Mouse (Mus musculus) c-Kit-positive CD71-positive TER-119-negative erythroid progenitor cells, embryonic 14.5 days (primary cell): ENCODE data around the gene Mphosph9.
A peak's percentile ranks its signal among the peaks of the same experiment; 100 is the strongest.
"Not testable (repeated sequence)": the region's sequence is repeated elsewhere in the genome, so short reads cannot be mapped to it uniquely, and the experiment has no call there.

Experiments
- DNase-seq: peaks from one replicate; pipeline ENCODE4 v3.0.0-alpha.2; 2013; ENCODE audit warnings: low read depth

Gene Mphosph9

GRCm38 (mm10) chr5:124342897-124343296 lies 15.1 kb upstream of the Mphosph9 start:
- DNase-seq, result no peak

DNA sequence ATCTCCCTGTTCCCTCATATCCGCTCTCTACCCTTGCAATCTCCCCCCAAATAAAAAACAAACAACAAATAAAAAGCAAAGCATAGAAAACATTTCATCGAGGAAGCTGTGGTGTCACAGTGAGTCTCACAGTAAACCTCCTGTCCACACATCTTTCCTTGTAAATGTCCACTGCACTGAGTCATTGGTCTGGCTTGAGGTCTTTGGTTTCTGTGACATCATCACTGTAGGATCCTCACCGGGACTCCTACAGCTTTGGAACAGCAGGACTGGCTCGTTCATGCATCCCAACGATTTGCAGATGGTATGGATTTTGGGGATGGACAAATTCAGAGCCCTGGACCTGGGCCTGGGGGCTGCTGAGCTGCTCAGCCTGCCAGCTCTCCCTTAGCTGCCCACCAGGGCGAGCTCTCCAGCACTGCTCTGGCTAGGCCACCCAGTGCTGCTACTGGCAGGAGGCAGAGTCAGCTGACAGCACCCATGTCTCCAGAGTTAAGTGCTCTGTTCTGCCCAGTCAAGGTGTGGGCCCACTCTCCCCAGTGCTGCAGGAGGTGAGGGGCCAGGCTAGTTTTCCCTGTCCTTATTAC lies 14.1 kb upstream of the Mphosph9 start:
- DNase-seq, result not testable (repeated sequence)

- DNase-seq, result no peak
These were observed 11.0 kb upstream of the Mphosph9 start for GRCm38 (mm10) chr5:124338791-124339190.

GRCm38 (mm10) chr5:124337909-124338308 lies 10.1 kb upstream of the Mphosph9 start:
- no peak for DNase-seq

GRCm38 (mm10) chr5:124337103-124337502 lies 9.3 kb upstream of the Mphosph9 start:
- DNase-seq, result no peak

- no peak for DNase-seq
These were observed 6.6 kb upstream of the Mphosph9 start for GRCm38 (mm10) chr5:124334392-124334791.

GRCm38 (mm10) chr5:124330086-124330485 lies 2.3 kb upstream of the Mphosph9 start:
- no peak for DNase-seq

DNA sequence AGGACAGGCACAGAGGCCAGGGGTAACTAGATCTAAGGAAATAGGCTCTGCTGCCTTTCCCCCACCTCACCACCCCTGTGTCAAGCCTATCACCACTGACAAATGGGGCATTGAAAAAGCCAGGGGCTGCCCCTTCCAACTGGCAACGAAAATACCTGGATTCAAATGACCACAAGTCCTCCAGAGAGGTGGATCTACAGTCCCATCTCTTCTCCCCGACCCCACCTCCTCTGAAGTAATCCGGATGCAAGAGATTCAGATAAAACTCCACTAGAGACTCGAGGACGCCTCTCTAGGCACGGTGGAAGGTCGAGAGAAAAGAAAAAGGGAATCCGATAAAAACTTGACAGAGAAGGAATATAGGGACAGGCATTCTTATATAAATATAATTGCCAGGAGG lies 943 bp downstream of the Mphosph9 start:
- peak; percentile 20 for DNase-seq

- DNase-seq, result peak; percentile 16
These were observed 10.1 kb downstream of the Mphosph9 start for GRCm38 (mm10) chr5:124317648-124318047.

GRCm38 (mm10) chr5:124315941-124316340 lies 11.8 kb downstream of the Mphosph9 start:
- DNase-seq, result no peak

- DNase-seq, result no peak
These were observed 12.3 kb downstream of the Mphosph9 start for GRCm38 (mm10) chr5:124315498-124315897.

GRCm38 (mm10) chr5:124310091-124310490 lies 17.7 kb downstream of the Mphosph9 start:
- DNase-seq, result no peak

DNA sequence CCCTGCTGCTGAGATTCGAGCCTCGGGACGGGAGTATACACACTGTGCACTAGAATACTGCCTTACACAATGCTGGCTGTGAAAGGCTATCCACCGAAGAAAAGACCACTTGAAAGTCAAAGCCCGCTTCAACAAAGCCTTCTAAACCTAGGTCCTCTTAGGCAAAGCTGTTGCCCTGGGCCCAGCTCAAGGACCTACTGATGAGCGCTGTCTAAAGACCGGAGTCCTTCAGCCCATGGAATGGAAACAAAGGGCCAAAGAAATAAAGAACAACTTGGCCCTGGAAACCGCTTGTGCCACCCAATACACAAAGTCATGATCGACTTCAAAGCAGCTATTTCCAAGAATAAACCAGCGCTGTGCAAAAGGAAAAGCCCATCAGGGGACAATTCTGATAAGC lies 18.6 kb downstream of the Mphosph9 start:
- DNase-seq, result no peak

DNA sequence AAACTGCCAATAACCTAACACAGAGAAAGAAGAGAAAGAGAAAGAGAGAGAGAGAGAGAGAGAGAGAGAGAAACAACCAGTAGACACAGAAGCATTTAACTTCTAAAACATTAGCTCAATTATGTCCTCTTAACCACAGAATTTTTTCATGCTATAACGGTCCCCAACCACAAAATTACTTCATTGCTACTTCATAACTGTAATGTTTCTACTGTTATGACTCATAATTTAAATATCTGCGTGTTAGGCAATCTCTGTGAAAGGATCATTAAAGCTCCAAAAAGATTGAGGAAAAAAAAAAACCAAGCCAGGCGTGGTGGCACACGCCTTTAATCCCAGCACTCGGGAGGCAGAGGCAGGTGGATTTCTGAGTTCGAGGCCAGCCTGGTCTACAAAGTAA lies 24.9 kb downstream of the Mphosph9 start:
- not testable (repeated sequence) for DNase-seq

GRCm38 (mm10) chr5:124300132-124300531 lies 27.6 kb downstream of the Mphosph9 start:
- no peak for DNase-seq

DNA sequence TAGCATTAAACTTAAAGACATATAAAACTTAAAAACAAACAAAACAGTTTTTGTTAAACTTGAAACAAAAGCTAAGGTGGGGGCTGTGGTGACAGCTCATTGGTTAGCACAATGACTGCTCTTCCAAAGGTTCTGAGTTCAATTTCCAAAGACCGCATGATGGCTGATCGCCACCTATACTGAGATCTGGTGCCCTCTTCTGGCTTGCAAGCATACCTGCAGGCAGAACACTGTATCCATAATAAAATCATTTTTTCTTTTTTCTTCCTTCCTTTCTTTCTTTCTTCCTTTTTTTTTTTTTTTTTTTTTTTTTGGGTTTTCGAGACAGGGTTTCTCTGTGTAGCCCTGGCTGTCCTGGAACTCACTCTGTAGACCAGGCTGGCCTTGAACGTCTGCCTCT lies 28.5 kb downstream of the Mphosph9 start:
- peak; percentile 33 for DNase-seq

DNA sequence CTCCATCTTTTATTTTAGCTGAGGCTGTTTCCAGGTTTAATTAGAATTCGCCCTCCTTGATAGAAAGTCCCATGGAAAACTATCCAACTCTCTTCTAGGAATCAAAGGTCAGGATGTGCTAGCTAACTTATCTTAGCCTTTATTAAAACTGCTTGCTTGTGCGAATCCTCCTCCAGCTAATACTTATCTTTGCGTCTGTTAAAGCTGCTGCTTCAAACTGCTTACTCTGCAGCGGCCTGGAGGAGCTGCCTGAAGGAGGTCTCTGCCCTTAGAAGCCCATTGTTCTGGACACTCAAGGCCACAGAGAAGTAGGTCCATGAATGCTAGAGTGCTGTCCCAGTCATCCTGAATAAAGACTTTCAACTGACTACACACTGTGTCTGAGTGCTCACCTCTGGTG lies 31.3 kb downstream of the Mphosph9 start:
- DNase-seq, result no peak

GRCm38 (mm10) chr5:124293967-124294366 lies 33.8 kb downstream of the Mphosph9 start:
- DNase-seq, result no peak

- DNase-seq, result no peak
These were observed 37.6 kb downstream of the Mphosph9 start for GRCm38 (mm10) chr5:124290216-124290615.

GRCm38 (mm10) chr5:124287616-124288247 lies 40.0 kb downstream of the Mphosph9 start:
- no peak for DNase-seq

DNA sequence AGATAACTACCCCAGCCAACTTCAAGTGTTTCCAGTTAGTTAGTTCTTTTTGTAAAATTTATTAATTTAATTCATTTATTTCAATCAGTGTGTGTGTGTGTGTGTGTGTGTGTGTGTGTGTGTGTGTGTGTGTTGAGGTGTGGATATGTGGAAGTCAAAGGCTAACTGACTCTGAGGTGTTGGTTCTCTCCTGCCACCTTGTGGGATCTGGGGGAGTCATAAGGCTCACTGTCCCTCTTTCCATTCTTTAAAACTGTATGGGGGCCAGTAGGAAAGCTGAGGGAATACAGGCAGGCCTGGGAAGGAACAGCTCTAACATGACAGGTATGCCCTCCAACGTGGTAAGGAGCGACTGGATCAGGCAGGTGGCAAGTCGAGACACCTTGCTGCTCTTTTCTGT lies 43.4 kb downstream of the Mphosph9 start:
- DNase-seq, result no peak

DNA sequence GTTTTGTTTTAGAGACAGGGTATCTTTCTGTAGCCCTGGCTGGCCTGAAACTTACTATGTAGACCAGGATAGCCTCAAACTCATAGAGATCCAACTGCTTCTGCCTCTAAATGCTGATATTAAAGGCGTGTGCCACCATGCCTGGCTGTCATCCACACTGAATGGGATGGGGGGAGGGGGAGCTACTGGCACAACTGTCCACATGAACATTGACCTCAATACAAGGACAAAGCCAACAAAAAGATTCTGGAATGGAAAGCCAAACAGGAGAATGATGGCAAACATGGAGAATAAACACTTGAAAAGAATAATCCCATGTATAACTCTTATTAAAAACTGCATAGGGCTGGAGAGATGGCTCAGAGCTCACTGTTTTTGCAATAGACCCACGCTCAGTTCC lies 44.9 kb downstream of the Mphosph9 start:
- DNase-seq, result no peak

GRCm38 (mm10) chr5:124270226-124270625 lies 57.5 kb downstream of the Mphosph9 start:
- DNase-seq, result no peak

GRCm38 (mm10) chr5:124269661-124270060 lies 58.1 kb downstream of the Mphosph9 start:
- DNase-seq, result no peak
